ENCODE assay signal across 13 mouse cellular contexts in genomic region chr14:7943801-7944135, GRCm38 (mm10). TPM values are rescaled to one million over a fixed set of nuclear protein-coding genes. Genes with fewer than 3 reads are reported as not detected.
A peak's percentile ranks its signal among the peaks of the same experiment; 100 is the strongest.
DNase-seq lines count a peak whose midpoint lies in the region; ATAC-seq lines count a peak whose summit lies in the region.
"Had no signal": no experiment of that assay in that cellular context is flagged by ENCODE, and none has a peak within 500 bp of the region (broad histone marks: within the 10 kb centered on the region; RNA-seq: fewer than 3 reads in every experiment).

No protein-coding gene starts in this region.

- peak; percentile 23; the same call in 1 of the 2 replicates for ATAC-seq in lung, embryonic 16.5 days (ENCODE audit: low read depth)
- ATAC-seq in embryonic facial prominence, embryonic 14.5 days (ENCODE audit: low read depth): no peak
- ATAC-seq in stomach, embryonic 15.5 days (ENCODE audit: insufficient read depth, low FRiP score, low read depth): peak; percentile 42; the same call in 1 of the 2 replicates
- ATAC-seq: inflammation-experienced regulatory T-cells, adult 6 months had no signal

- H3K9ac ChIP-seq in lung, embryonic 16.5 days (ENCODE audit: low read length): no peak overlapping the region
- H3K9ac ChIP-seq in embryonic facial prominence, embryonic 14.5 days (ENCODE audit: low read depth, low read length): peak overlapping the region; percentile 14; the same call in 1 of the 2 replicates
- no peak overlapping the region for H3K9ac ChIP-seq in stomach, embryonic 15.5 days
- H3K9ac ChIP-seq: embryonic facial prominence, embryonic 12.5 days; lung, embryonic 14.5 days had no signal

- no peaks in the 10 kb centered on the region for H3K27me3 ChIP-seq in lung, embryonic 16.5 days (ENCODE audit: control insufficient read depth, insufficient read depth, low read depth, low read length)
- H3K27me3 ChIP-seq in embryonic facial prominence, embryonic 14.5 days (replicated peaks; ENCODE audit: control insufficient read depth, insufficient read depth, low read length): no peaks in the 10 kb centered on the region
- no peaks in the 10 kb centered on the region for H3K27me3 ChIP-seq in stomach, embryonic 15.5 days (replicated peaks)
- H3K27me3 ChIP-seq: embryonic facial prominence, embryonic 12.5 days had no signal

- peak overlapping the region; percentile 59 for H3K27ac ChIP-seq in lung, embryonic 16.5 days (ENCODE audit: low read length)
- peak overlapping the region; percentile 29 for H3K27ac ChIP-seq in embryonic facial prominence, embryonic 14.5 days (replicated peaks; ENCODE audit: low read depth, low read length)
- peak overlapping the region; percentile 70; the same call in 1 of the 2 replicates for H3K27ac ChIP-seq in stomach, embryonic 15.5 days
- H3K27ac ChIP-seq: embryonic facial prominence, embryonic 12.5 days had no signal

- H3K4me3 ChIP-seq in lung, embryonic 16.5 days (ENCODE audit: low read length): no peak overlapping the region
- H3K4me3 ChIP-seq in embryonic facial prominence, embryonic 14.5 days (ENCODE audit: low read depth, low read length): no peak overlapping the region
- H3K4me3 ChIP-seq in stomach, embryonic 15.5 days (replicated peaks): no peak overlapping the region
- H3K4me3 ChIP-seq: embryonic facial prominence, embryonic 12.5 days had no signal

- H3K4me1 ChIP-seq in lung, embryonic 16.5 days (replicated peaks; ENCODE audit: control insufficient read depth, insufficient read depth, low read length): peaks cover 16% of the 10 kb centered on the region
- peaks cover 5% of the 10 kb centered on the region; the same call in 1 of the 2 replicates for H3K4me1 ChIP-seq in embryonic facial prominence, embryonic 14.5 days (ENCODE audit: control insufficient read depth, insufficient read depth, low read length)
- H3K4me1 ChIP-seq in stomach, embryonic 15.5 days: peaks cover 11% of the 10 kb centered on the region; the same call in 1 of the 2 replicates
- H3K4me1 ChIP-seq: embryonic facial prominence, embryonic 12.5 days had no signal

- H3K4me2 ChIP-seq in lung, embryonic 16.5 days (ENCODE audit: low read depth, low read length): no peak overlapping the region
- H3K4me2 ChIP-seq in embryonic facial prominence, embryonic 14.5 days (ENCODE audit: low read depth, low read length): no peak overlapping the region
- no peak overlapping the region for H3K4me2 ChIP-seq in stomach, embryonic 15.5 days
- H3K4me2 ChIP-seq: embryonic facial prominence, embryonic 12.5 days; lung, embryonic 14.5 days had no signal

- peaks cover 2% of the 10 kb centered on the region; the same call in 1 of the 2 replicates for H3K36me3 ChIP-seq in lung, embryonic 16.5 days (ENCODE audit: control insufficient read depth, insufficient read depth, low read length)
- H3K36me3 ChIP-seq in embryonic facial prominence, embryonic 14.5 days (ENCODE audit: control insufficient read depth, insufficient read depth, low read length): peaks cover 88% of the 10 kb centered on the region
- peaks cover 30% of the 10 kb centered on the region for H3K36me3 ChIP-seq in stomach, embryonic 15.5 days

- DNase-seq in gastrocnemius, postnatal 25 days: peak; percentile 29
- DNase-seq in gastrocnemius, adult 8-10 months (ENCODE audit: low spot score in 2 of 2): no peak
- no peak for DNase-seq in lung, postnatal 4 days
- no peak for DNase-seq in embryonic facial prominence, embryonic 14.5 days (ENCODE audit: low spot score)
- DNase-seq in layer of hippocampus, postnatal 25 days (ENCODE audit: extremely low spot score in 1 of 2, low spot score in 1 of 2): no peak
- DNase-seq: lung, embryonic 14.5 days had no signal

- WGBS in lung, embryonic 16.5 days: 57% methylated on average over 3 of the region's 3 CpGs
- 74% methylated on average over 3 of the region's 3 CpGs for WGBS in embryonic facial prominence, embryonic 14.5 days
- WGBS in stomach, embryonic 15.5 days: 61% methylated on average over 3 of the region's 3 CpGs

- H3K9me3 ChIP-seq in lung, embryonic 16.5 days (ENCODE audit: control insufficient read depth, low read length): no peaks in the 10 kb centered on the region
- H3K9me3 ChIP-seq in embryonic facial prominence, embryonic 14.5 days (ENCODE audit: control insufficient read depth, low read length): no peaks in the 10 kb centered on the region
- H3K9me3 ChIP-seq in stomach, embryonic 15.5 days: no peaks in the 10 kb centered on the region
- H3K9me3 ChIP-seq: embryonic facial prominence, embryonic 12.5 days had no signal

RNA-seq across cellular contexts. Expression of gene Gm45521, which starts 13.3 kb away (rescaled TPM):
- not detected for total RNA-seq in gastrocnemius, postnatal 25 days (2021)
- total RNA-seq in gastrocnemius, adult 8-10 months (2022): not detected
- not detected in 2 replicates for polyA plus RNA-seq in lung, embryonic 16.5 days (2015; fragmentation: Nextera tagmentation; extraction: Ambion mirVana)
- not detected in 2 replicates for polyA plus RNA-seq in embryonic facial prominence, embryonic 14.5 days (2014; fragmentation: Nextera tagmentation; extraction: Ambion mirVana)
- polyA plus RNA-seq in stomach, embryonic 15.5 days (2015; fragmentation: Nextera tagmentation; extraction: Ambion mirVana): 0.21 TPM in 1 of 2 replicates, not detected in the other
- not detected for total RNA-seq in layer of hippocampus, postnatal 25 days (2021)
- total RNA-seq: gastrocnemius, postnatal 14 days; layer of hippocampus, postnatal 36 days had no signal
- polyA plus RNA-seq: embryonic facial prominence, embryonic 12.5 days; inflammation-experienced regulatory T-cells, adult 6 months; lung, embryonic 14.5 days; stomach, embryonic 14.5 days had no signal

RNA-seq across cellular contexts. Expression of gene Dnase1l3, which starts 50.6 kb away (rescaled TPM):
- total RNA-seq in gastrocnemius, postnatal 25 days (2021): not detected
- total RNA-seq in gastrocnemius, adult 8-10 months (2022): not detected
- 0.18 and 0.28 TPM in 2 replicates for polyA plus RNA-seq in lung, embryonic 16.5 days (2015; fragmentation: Nextera tagmentation; extraction: Ambion mirVana)
- 0.62 and 0.89 TPM in 2 replicates for polyA plus RNA-seq in embryonic facial prominence, embryonic 14.5 days (2014; fragmentation: Nextera tagmentation; extraction: Ambion mirVana)
- 0.94 and 0.99 TPM in 2 replicates for polyA plus RNA-seq in stomach, embryonic 15.5 days (2015; fragmentation: Nextera tagmentation; extraction: Ambion mirVana)
- under 1 TPM in 1 of 2 experiments, not detected in 1; 0.07 TPM for total RNA-seq in layer of hippocampus, postnatal 25 days (2021)
- total RNA-seq: layer of hippocampus, postnatal 36 days had no signal

RNA-seq across cellular contexts. Expression of gene Abhd6, which starts 58.9 kb away (rescaled TPM):
- 1 to 10 TPM; 4.0 to 4.2 TPM for total RNA-seq in gastrocnemius, postnatal 25 days (2021)
- 10 to 100 TPM in 1 of 4 experiments, 1 to 10 TPM in 3; 6.8 to 10.2 (median 8.3) TPM for total RNA-seq in gastrocnemius, adult 8-10 months (2022)
- 12.5 and 14.5 TPM in 2 replicates for polyA plus RNA-seq in lung, embryonic 16.5 days (2015; fragmentation: Nextera tagmentation; extraction: Ambion mirVana)
- polyA plus RNA-seq in embryonic facial prominence, embryonic 14.5 days (2014; fragmentation: Nextera tagmentation; extraction: Ambion mirVana): 20.0 and 20.3 TPM in 2 replicates
- 18.9 and 21.2 TPM in 2 replicates for polyA plus RNA-seq in stomach, embryonic 15.5 days (2015; fragmentation: Nextera tagmentation; extraction: Ambion mirVana)
- total RNA-seq in layer of hippocampus, postnatal 25 days (2021): 10 to 100 TPM; 70.1 to 78.5 TPM

Comparison
In these comparisons a context has a peak if more than half of its experiments do, and no peak if none do; other contexts are left out.
1. RNA of gene Abhd6, which starts 58.9 kb away (total RNA-seq): 70.1 to 78.5 TPM in layer of hippocampus, postnatal 25 days; 6.8 to 10.2 TPM in gastrocnemius, adult 8-10 months and 4.0 to 4.2 TPM in gastrocnemius, postnatal 25 days; every median in the first group is over 4 times any median in the second.
2. Peak in every context shown above with its lines, with median percentiles within 50 percentile points of each other: H3K27ac ChIP-seq.